ENCODE assay signal across 8 mouse cellular contexts in the genomic region with DNA sequence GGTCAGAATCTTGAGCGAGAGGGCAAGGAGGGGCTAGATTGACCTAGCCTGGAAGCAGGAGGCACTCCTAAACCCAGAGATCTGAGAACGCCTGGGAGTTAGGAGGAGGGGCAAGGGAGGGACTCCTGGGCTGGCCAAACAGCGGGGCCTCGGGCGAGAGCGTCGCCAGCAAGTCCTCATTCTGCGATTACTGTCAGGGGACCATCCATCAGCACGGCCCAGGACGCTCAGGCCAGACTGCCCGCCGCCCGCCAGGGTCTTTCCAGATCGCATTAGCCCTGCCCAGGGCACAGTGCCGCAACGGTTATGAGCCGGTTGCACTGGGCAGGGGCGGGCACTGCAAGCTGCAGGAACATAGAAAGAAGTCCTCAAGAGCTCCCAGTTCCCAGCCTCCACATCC. TPM values are rescaled to one million over a fixed set of nuclear protein-coding genes. Genes with fewer than 3 reads are reported as not detected.
DNase-seq lines count a peak whose midpoint lies in the region; ATAC-seq and TF ChIP-seq lines count a peak whose summit lies in the region.
"Had no signal": no experiment of that assay in that cellular context is flagged by ENCODE, and none has a peak within 500 bp of the region (broad histone marks: within the 10 kb centered on the region; RNA-seq: fewer than 3 reads in every experiment).

No protein-coding gene starts in this region.

- ATAC-seq in midbrain, embryonic 14.5 days (ENCODE audit: low FRiP score, low TSS enrichment), result no peak
- peak; percentile 63; the same call in 1 of the 2 replicates for ATAC-seq in stomach, embryonic 15.5 days (ENCODE audit: insufficient read depth, low FRiP score, low read depth)
- ATAC-seq: forebrain, postnatal 0 days had no signal

- no peak overlapping the region for H3K4me2 ChIP-seq in midbrain, embryonic 14.5 days (ENCODE audit: low read length)
- peak overlapping the region; percentile 56 for H3K4me2 ChIP-seq in stomach, embryonic 15.5 days

- no peak overlapping the region for H3K9ac ChIP-seq in midbrain, embryonic 14.5 days (replicated peaks; ENCODE audit: low read length)
- no peak overlapping the region for H3K9ac ChIP-seq in stomach, embryonic 15.5 days
- H3K9ac ChIP-seq: forebrain, postnatal 0 days had no signal

- H3K36me3 ChIP-seq in midbrain, embryonic 10.5 days, result no peaks in the 10 kb centered on the region
- H3K36me3 ChIP-seq in midbrain, embryonic 14.5 days (ENCODE audit: control insufficient read depth, insufficient read depth, low read length), result no peaks in the 10 kb centered on the region
- no peaks in the 10 kb centered on the region for H3K36me3 ChIP-seq in stomach, embryonic 15.5 days
- H3K36me3 ChIP-seq in thymus, adult 2 months (ENCODE audit: control insufficient read depth, insufficient read depth, low read length), result no peaks in the 10 kb centered on the region

- TF ChIP-seq CTCF in thymus, adult 2 months (IDR thresholded peaks at IDR 0.05; ENCODE audit: borderline replicate concordance, control insufficient read depth, extremely low read depth, insufficient read depth, low read length, poor library complexity), result no peak

- H3K27me3 ChIP-seq in midbrain, embryonic 10.5 days (ENCODE audit: low read depth, poor library complexity, severe bottlenecking), result peaks cover 93% of the 10 kb centered on the region
- peaks cover 71% of the 10 kb centered on the region for H3K27me3 ChIP-seq in midbrain, embryonic 14.5 days (ENCODE audit: control insufficient read depth, insufficient read depth, low read length)
- no peaks in the 10 kb centered on the region; the same call in 1 of the 2 replicates for H3K27me3 ChIP-seq in stomach, embryonic 15.5 days (replicated peaks)
- peaks cover 2% of the 10 kb centered on the region; the same call in 1 of the 2 replicates for H3K27me3 ChIP-seq in thymus, adult 2 months (ENCODE audit: control insufficient read depth, insufficient read depth, low read length)

- no peak for TF ChIP-seq POLR2A in thymus, adult 2 months (IDR thresholded peaks at IDR 0.05; ENCODE audit: control insufficient read depth, extremely low read depth, insufficient read depth, low read length, poor library complexity)

- no peaks in the 10 kb centered on the region for H3K9me3 ChIP-seq in midbrain, embryonic 10.5 days (replicated peaks)
- H3K9me3 ChIP-seq in midbrain, embryonic 14.5 days (ENCODE audit: control insufficient read depth, low read length), result no peaks in the 10 kb centered on the region
- no peaks in the 10 kb centered on the region for H3K9me3 ChIP-seq in stomach, embryonic 15.5 days

- DNase-seq in midbrain, embryonic 10.5 days (ENCODE audit: low spot score), result peak; percentile 27
- no peak for DNase-seq in midbrain, embryonic 14.5 days
- peak; percentile 52 for DNase-seq in gastrocnemius, adult 18-20 months (ENCODE audit: low spot score)
- DNase-seq in kidney, postnatal 14 days, result peak; percentile 32
- no peak for DNase-seq in thymus, adult 2 months
- DNase-seq in spleen, adult 12 weeks (ENCODE audit: low spot score), result no peak
- DNase-seq: forebrain, postnatal 0 days had no signal

- WGBS in midbrain, embryonic 10.5 days, result under 1% methylated on average over 18 of the region's 18 CpGs
- WGBS in midbrain, embryonic 14.5 days, result under 1% methylated on average over 18 of the region's 18 CpGs
- 1% methylated on average over 18 of the region's 18 CpGs for WGBS in stomach, embryonic 15.5 days
- WGBS in thymus, adult 2 months, result 8% methylated on average over 18 of the region's 18 CpGs

- 0 out of 2 replicates have a peak overlapping the region, but pooled peaks have one; percentile 3 for H3K4me3 ChIP-seq in midbrain, embryonic 10.5 days
- no peak overlapping the region for H3K4me3 ChIP-seq in midbrain, embryonic 14.5 days (replicated peaks; ENCODE audit: low read depth, low read length)
- peak overlapping the region; percentile 27 for H3K4me3 ChIP-seq in stomach, embryonic 15.5 days (replicated peaks)
- H3K4me3 ChIP-seq in thymus, adult 2 months (ENCODE audit: control insufficient read depth, insufficient read depth, low read length), result no peak overlapping the region

- H3K4me1 ChIP-seq in midbrain, embryonic 10.5 days, result peaks cover 13% of the 10 kb centered on the region
- 0 out of 2 replicates have a peak, but pooled peaks cover 4% of the 10 kb centered on the region for H3K4me1 ChIP-seq in midbrain, embryonic 14.5 days (ENCODE audit: control insufficient read depth, insufficient read depth, low read length)
- H3K4me1 ChIP-seq in stomach, embryonic 15.5 days, result peaks cover 20% of the 10 kb centered on the region
- H3K4me1 ChIP-seq in thymus, adult 2 months (replicated peaks; ENCODE audit: control insufficient read depth, insufficient read depth, low read length), result no peaks in the 10 kb centered on the region

- H3K27ac ChIP-seq in midbrain, embryonic 10.5 days (replicated peaks), result no peak overlapping the region
- no peak overlapping the region for H3K27ac ChIP-seq in midbrain, embryonic 14.5 days (replicated peaks; ENCODE audit: low read depth, low read length)
- H3K27ac ChIP-seq in stomach, embryonic 15.5 days, result peak overlapping the region; percentile 44; the same call in 1 of the 2 replicates
- no peak overlapping the region for H3K27ac ChIP-seq in thymus, adult 2 months (ENCODE audit: control insufficient read depth, insufficient read depth, low read length)

RNA-seq across cellular contexts. Expression of a gene that starts 50.4 kb away (rescaled TPM):
- polyA plus RNA-seq in midbrain, embryonic 10.5 days (2016; fragmentation: Nextera tagmentation; extraction: Ambion mirVana), result not detected in 2 replicates
- not detected in 2 replicates for polyA plus RNA-seq in midbrain, embryonic 14.5 days (2014; fragmentation: Nextera tagmentation; extraction: Ambion mirVana)
- total RNA-seq in gastrocnemius, adult 18-20 months (2021), result 1 to 10 TPM; 3.8 to 5.3 TPM
- 16.2 and 17.3 TPM in 2 replicates for polyA plus RNA-seq in stomach, embryonic 15.5 days (2015; fragmentation: Nextera tagmentation; extraction: Ambion mirVana)
- 0.19 and 0.22 TPM in 2 replicates for polyA plus RNA-seq in thymus, adult 2 months (2012; rRNA removed)
- total RNA-seq: forebrain, postnatal 0 days had no signal
- polyA plus RNA-seq: forebrain, postnatal 0 days had no signal

Comparison
In these comparisons a context has a peak if more than half of its experiments do, and no peak if none do; other contexts are left out.
1. DNase-seq: peak in midbrain, embryonic 10.5 days (single experiment), gastrocnemius, adult 18-20 months (single experiment) and kidney, postnatal 14 days (single experiment); none in midbrain, embryonic 14.5 days (single experiment), thymus, adult 2 months (single experiment) and spleen, adult 12 weeks (single experiment).
2. H3K4me3 ChIP-seq: peak in midbrain, embryonic 10.5 days (single experiment) and stomach, embryonic 15.5 days (single experiment); none in midbrain, embryonic 14.5 days (single experiment) and thymus, adult 2 months (single experiment).
3. RNA of a gene that starts 50.4 kb away (polyA plus RNA-seq): 16.2 to 17.3 TPM in stomach, embryonic 15.5 days; 0.19 to 0.22 TPM in thymus, adult 2 months, not detected in midbrain, embryonic 10.5 days and not detected in midbrain, embryonic 14.5 days; every median in the first group is over 10 times any median in the second.